Mouse (Mus musculus): ENCODE measurements around the gene Sh3pxd2a.

GRCm38 (mm10) chr19:47221500-47222153 lies 242.6 kb downstream of the Sh3pxd2a start:
- no peak for TF ChIP-seq POLR2A (IDR thresholded peaks at IDR 0.05; ENCODE audit: low read depth, low read length)
- TF ChIP-seq CTCF (conservative IDR thresholded peaks at IDR 0.05; ENCODE audit: insufficient read depth, insufficient read length, low read depth, low read length): no peak
